Mouse (Mus musculus): Measurements from ENCODE around the gene Vmn1r148. TPM values are rescaled to one million over a fixed set of nuclear protein-coding genes. Genes with fewer than 3 reads are reported as not detected.
"Not testable (repeated sequence)": the region's sequence is repeated elsewhere in the genome, so short reads cannot be mapped to it uniquely, and the experiment has no call there.

Vmn1r148 gene
- not detected in 2 replicates for total RNA-seq (2017)

DNA sequence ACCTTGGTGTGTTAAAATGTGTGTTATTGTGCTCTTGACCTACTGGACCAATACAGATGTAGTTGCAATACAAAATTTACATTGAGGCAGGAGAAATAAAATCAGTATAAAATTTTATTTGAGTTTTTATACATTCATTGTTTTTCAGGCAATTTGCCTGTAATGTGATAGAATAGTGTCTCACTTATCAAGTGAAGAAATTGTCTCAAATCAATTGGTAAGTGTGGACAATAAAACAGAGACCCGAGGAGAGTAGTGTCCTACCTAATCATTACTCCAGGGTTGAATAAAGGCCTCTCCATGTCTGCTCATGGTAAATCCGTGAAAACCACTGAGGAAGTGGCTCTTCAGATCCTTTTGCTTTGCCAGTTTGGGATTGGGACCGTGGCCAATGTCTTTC is at the start of gene Vmn1r148:
Gene Vmn1r148, plus strand, starts transcription at position 301 of the 400 bp plus-strand sequence.
- not testable (repeated sequence) for ATAC-seq (ENCODE audit: extremely low read depth, insufficient number of reproducible peaks, low FRiP score, poor library complexity, severe bottlenecking)

DNA sequence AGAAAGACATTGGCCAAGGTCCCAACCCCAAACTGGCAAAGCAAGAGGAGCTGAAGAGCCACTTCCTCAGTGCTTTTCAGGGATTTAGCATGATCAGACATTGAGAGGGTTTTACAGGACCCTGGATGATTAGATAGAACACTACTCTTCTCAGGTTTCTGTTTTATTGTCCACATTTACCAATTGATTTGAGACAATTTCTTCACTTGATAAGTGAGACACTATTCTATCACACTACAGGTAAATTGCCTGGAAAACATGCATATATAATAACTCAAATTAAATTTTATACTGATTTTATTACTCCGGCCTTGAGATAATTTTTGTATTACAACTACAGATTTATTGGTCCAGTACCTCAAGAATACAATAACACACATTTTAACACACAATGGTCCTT is 42.4 kb upstream of the Vmn1r148 start, which contains the start of gene Gm8660:
Gene Gm8660, minus strand, starts transcription at position 101 of the 400 bp plus-strand sequence.
- not testable (repeated sequence) for ATAC-seq (ENCODE audit: extremely low read depth, insufficient number of reproducible peaks, low FRiP score, poor library complexity, severe bottlenecking)

DNA sequence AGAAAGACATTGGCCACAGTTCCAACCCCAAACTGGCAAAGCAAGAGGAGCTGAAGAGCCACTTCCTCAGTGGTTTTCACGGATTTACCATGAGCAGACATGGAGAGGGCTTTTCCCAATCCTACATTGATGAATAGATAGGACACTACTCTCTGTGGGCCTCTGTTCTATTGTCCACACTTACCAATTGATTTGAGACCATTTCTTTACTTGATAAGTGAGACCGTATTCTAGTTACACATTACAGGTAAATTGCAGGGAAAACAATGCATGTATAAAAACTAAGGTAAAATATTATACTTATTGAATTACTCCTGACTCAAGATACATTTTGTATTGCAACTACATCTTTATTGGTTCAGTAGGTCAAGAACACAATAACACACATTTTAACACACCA is 24.7 kb downstream of the Vmn1r148 start, which contains the start of gene Vmn1r149:
Gene Vmn1r149, minus strand, starts transcription at position 101 of the 400 bp plus-strand sequence.
- ATAC-seq (ENCODE audit: extremely low read depth, insufficient number of reproducible peaks, low FRiP score, poor library complexity, severe bottlenecking): not testable (repeated sequence)

- ATAC-seq (ENCODE audit: extremely low read depth, insufficient number of reproducible peaks, low FRiP score, poor library complexity, severe bottlenecking): not testable (repeated sequence)
Measured at GRCm38 (mm10) chr7:22463975-22464374, 50.6 kb downstream of the Vmn1r148 start, which contains the start of gene Gm10665. Gene Gm10665, minus strand, starts transcription at chr7:22464075.

Other genes starting within 250 kb of the Vmn1r148 start
- gene Vmn1r142, start 249.5 kb upstream of the Vmn1r148 start, total RNA-seq (2017): not detected in 2 replicates
- not detected in 2 replicates for gene Vmn1r143, start 224.2 kb upstream of the Vmn1r148 start, total RNA-seq (2017)
- gene Gm8653, start 212.3 kb upstream of the Vmn1r148 start, total RNA-seq (2017): not detected in 2 replicates
- not detected in 2 replicates for gene Gm8453, start 184.1 kb upstream of the Vmn1r148 start, total RNA-seq (2017)
- gene Gm4187, start 83.9 kb upstream of the Vmn1r148 start, total RNA-seq (2017): not detected in 2 replicates
- gene Gm8660, start 42.5 kb upstream of the Vmn1r148 start, total RNA-seq (2017): not detected in 2 replicates
- gene Vmn1r149, start 24.6 kb downstream of the Vmn1r148 start, total RNA-seq (2017): not detected in 2 replicates
- not detected in 2 replicates for gene Gm10665, start 50.5 kb downstream of the Vmn1r148 start, total RNA-seq (2017)
- not detected in 2 replicates for gene Vmn1r151, start 86.1 kb downstream of the Vmn1r148 start, total RNA-seq (2017)
- gene Vmn1r152, start 109.4 kb downstream of the Vmn1r148 start, total RNA-seq (2017): not detected in 2 replicates
- not detected in 2 replicates for gene Gm8677, start 121.3 kb downstream of the Vmn1r148 start, total RNA-seq (2017)
- not detected in 2 replicates for gene Gm4201, start 151.8 kb downstream of the Vmn1r148 start, total RNA-seq (2017)
- not detected in 2 replicates for gene Gm4565, start 174.5 kb downstream of the Vmn1r148 start, total RNA-seq (2017)
- not detected in 2 replicates for gene Vmn1r155, start 244.4 kb downstream of the Vmn1r148 start, total RNA-seq (2017)